Mouse (Mus musculus) ovary, postnatal 36 days (tissue): ENCODE data around the gene Cypt4.
"Not testable (repeated sequence)": the region's sequence is repeated elsewhere in the genome, so short reads cannot be mapped to it uniquely, and the experiment has no call there.

Experiments used
- DNase-seq: peaks from one replicate; pipeline ENCODE4 v3.0.0; 2022; ENCODE audit warnings: low spot score, mixed read lengths

Cypt4 gene

DNA sequence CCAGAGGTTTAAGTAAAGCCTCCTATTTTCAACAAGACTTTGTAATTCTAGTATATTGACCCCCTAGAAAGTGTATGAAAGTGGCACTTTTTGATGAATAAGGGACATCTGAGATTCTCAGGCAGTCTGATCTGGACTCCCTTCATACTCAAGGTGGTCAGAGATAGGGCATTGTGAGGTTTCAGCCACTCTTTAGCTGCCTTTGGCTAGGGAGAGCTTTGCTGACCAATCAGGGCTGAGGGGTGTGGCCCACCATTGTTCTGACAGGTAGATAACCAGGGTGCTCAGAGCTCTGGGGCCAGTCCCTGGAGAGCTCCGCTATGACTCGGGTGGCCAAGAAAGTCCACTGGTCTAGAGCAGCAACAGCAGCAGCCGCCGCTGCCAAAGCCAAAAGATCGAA lies at the start of gene Cypt4:
Cypt4 (plus strand) TSS at position 301 of the 400 bp plus-strand sequence.
- no peak for DNase-seq

DNA sequence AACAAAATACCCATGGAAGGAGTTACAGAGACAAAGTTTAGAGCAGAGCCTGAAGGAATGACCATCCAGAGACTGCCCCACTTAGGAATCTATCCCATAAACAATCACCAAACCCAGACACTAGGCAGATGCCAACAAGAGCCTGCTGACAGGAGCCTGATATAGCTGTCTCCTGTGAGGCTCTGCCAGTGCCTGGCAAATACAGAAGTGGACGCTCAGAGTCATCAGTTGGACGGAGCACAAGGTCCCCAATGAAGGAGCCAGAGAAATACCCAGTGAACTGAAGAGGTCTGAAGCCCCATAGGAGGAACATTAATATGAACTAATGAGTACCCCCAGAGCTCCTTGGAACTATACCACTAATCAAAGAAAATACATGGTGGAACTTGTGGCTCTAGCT lies 12.3 kb downstream of the Cypt4 start:
- not testable (repeated sequence) for DNase-seq
